Mouse (Mus musculus) midbrain, embryonic 13.5 days (tissue): ENCODE data around the gene Cckbr. TPM values are rescaled to one million over a fixed set of nuclear protein-coding genes. Genes with fewer than 3 reads are reported as not detected.

ENCODE experiments used
- ATAC-seq: fragments of 200-750 bp; cut with Nextera tagmentation; 2 replicates; pipeline ENCODE4 v1.8.0; 2017; ENCODE audit warnings: mild to moderate bottlenecking, moderate TSS enrichment, moderate library complexity
- H3K27ac ChIP-seq: fragments of 300-500 bp; sonication (generic); 2 replicates; pipeline ENCODE4 v1.5.1; 2015; ENCODE audit warnings: inconsistent platforms, mild to moderate bottlenecking, moderate library complexity
- H3K27me3 ChIP-seq: fragments of 300-500 bp; sonication (generic); 2 replicates; pipeline ENCODE4 v1.6.1; 2015; ENCODE audit warnings: mild to moderate bottlenecking, inconsistent platforms
- H3K36me3 ChIP-seq: fragments of 300-500 bp; sonication (generic); 2 replicates; pipeline ENCODE4 v1.6.1; 2015; ENCODE audit warnings: mild to moderate bottlenecking, inconsistent platforms
- H3K4me1 ChIP-seq: fragments of 300-500 bp; sonication (generic); replicated peaks from 2 replicates; pipeline ENCODE4 v1.6.1; 2015; ENCODE audit warnings: inconsistent platforms
- H3K4me2 ChIP-seq: fragments of 300-500 bp; sonication (generic); replicated peaks from 2 replicates; pipeline ENCODE4 v1.6.1; 2015; ENCODE audit warnings: moderate library complexity, mild to moderate bottlenecking, inconsistent platforms
- H3K4me3 ChIP-seq: fragments of 300-500 bp; sonication (generic); replicated peaks from 2 replicates; pipeline ENCODE4 v1.5.1; 2015; ENCODE audit warnings: mild to moderate bottlenecking, inconsistent platforms
- H3K9ac ChIP-seq: fragments of 300-500 bp; sonication (generic); replicated peaks from 2 replicates; pipeline ENCODE4 v1.6.1; 2015; ENCODE audit warnings: mild to moderate bottlenecking, inconsistent platforms
- H3K9me3 ChIP-seq: fragments of 300-500 bp; sonication (generic); 2 replicates; pipeline ENCODE4 v1.6.1; 2016; ENCODE audit warnings: mild to moderate bottlenecking, inconsistent platforms
- WGBS: fragments of 180-500 bp; shearing (Covaris S2); methylation state at CpG from one replicate; pipeline ENCODE4 v1.1.7; 2015; 5-methylcytosine and 5-hydroxymethylcytosine counted together
- polyA plus RNA-seq: library from polyadenylated mRNA; unstranded; fragments of >200 nt; fragmentation: Nextera tagmentation; extraction: Ambion mirVana; gene quantifications from 2 replicates; pipeline ENCODE4 v1.2.1, GENCODE M21; 2015

Gene Cckbr
- polyA plus RNA-seq, 1 experiment from 2014 or later: 0.87 TPM

- H3K9me3 ChIP-seq: no peaks in the 10 kb centered on the region
- no peaks in the 10 kb centered on the region for H3K36me3 ChIP-seq
- no peak for ATAC-seq
- peaks cover 12% of the 10 kb centered on the region; the same call in 1 of the 2 replicates for H3K4me1 ChIP-seq
- no peak overlapping the region for H3K27ac ChIP-seq
- H3K4me3 ChIP-seq: no peak overlapping the region
- no peak overlapping the region for H3K9ac ChIP-seq
- WGBS: 86% methylated on average over 5 of the region's 5 CpGs
- H3K27me3 ChIP-seq: peaks cover 6% of the 10 kb centered on the region; the same call in 1 of the 2 replicates
- H3K4me2 ChIP-seq: no peak overlapping the region
These were observed 84.6 kb downstream of the Cckbr start for GRCm38 (mm10) chr7:105510143-105510542.

DNA sequence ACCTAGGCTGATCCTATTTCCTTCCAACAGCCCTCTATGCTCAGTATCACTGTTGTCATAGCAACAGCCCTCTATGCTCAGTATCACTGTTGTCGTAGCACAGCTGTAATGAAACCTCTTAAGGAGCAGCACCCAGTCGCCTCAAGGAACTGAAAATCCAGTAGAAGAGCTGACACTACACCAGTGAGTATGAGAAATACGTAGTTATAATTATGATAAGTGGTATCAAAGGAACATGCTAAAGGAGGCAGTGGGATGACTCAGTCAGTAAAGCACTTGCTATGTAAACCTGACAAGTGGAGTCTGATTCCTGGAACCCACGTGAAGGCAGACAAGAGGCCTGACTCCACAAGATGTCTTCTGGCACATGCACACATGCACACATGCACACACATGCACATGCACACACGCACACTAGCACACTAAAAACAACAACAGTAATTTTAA is 88.3 kb downstream of the Cckbr start:
- peak; percentile 82 for ATAC-seq
- Histone ChIP-seq H3K27me3 (peaks cover 6% of the 10 kb centered on the region), H3K9ac (no peak overlapping the region), H3K4me3 (no peak overlapping the region), H3K36me3 (no peaks in the 10 kb centered on the region), H3K4me2 (no peak overlapping the region), H3K27ac (0 out of 2 replicates have a peak overlapping the region, but pooled peaks have one; percentile 16), H3K4me1 (peaks cover 21% of the 10 kb centered on the region), H3K9me3 (no peaks in the 10 kb centered on the region)
- WGBS: 52% methylated on average over 5 of the region's 5 CpGs

- 66% methylated on average over 5 of the region's 5 CpGs for WGBS
- peaks cover 21% of the 10 kb centered on the region for H3K4me1 ChIP-seq
- no peaks in the 10 kb centered on the region for H3K9me3 ChIP-seq
- no peak overlapping the region for H3K4me3 ChIP-seq
- no peak overlapping the region for H3K4me2 ChIP-seq
- H3K36me3 ChIP-seq: no peaks in the 10 kb centered on the region
- H3K27ac ChIP-seq: no peak overlapping the region
- ATAC-seq: no peak
- H3K27me3 ChIP-seq: peaks cover 10% of the 10 kb centered on the region
- no peak overlapping the region for H3K9ac ChIP-seq
These were observed 89.0 kb downstream of the Cckbr start for GRCm38 (mm10) chr7:105514561-105514960.

GRCm38 (mm10) chr7:105515178-105515577 is 89.6 kb downstream of the Cckbr start:
- no peak overlapping the region for H3K9ac ChIP-seq
- H3K4me2 ChIP-seq: no peak overlapping the region
- H3K4me3 ChIP-seq: no peak overlapping the region
- peaks cover 10% of the 10 kb centered on the region for H3K27me3 ChIP-seq
- no peak overlapping the region for H3K27ac ChIP-seq
- H3K4me1 ChIP-seq: peaks cover 21% of the 10 kb centered on the region
- no peaks in the 10 kb centered on the region for H3K9me3 ChIP-seq
- ATAC-seq: peak; percentile 46
- H3K36me3 ChIP-seq: no peaks in the 10 kb centered on the region
- 10% methylated on average over 5 of the region's 5 CpGs for WGBS

DNA sequence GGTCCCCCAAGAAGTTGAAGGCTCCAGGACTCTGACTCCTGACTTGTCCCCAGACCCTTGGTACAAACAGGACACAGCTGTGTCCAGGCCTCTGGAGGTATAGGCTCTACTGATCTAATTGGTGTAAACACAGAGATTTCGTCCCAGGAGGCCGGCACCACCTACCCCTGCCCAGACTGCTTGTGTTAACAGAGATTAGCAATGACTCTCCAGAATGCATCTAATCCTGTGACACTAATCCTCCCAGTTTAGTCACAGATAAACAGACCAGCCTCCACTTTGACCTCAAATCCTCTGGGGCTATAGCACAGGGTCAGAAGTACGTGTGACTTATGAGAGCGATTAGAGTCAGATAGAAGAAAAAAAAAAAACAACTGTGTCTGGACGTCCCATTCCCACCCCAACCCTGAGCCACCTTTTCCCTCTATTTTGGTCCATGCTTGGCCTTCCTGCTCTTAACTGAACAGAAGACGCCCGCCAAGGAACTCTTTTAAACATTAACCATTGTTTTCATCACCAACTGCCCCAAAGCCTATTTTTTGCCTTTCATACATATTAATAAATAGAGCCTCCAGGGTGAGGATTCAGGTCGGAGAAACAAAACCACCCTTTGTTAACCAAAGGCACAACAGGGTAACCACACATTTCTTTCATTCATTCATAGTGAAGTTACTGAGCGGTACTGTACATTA is 91.3 kb downstream of the Cckbr start:
- no peak overlapping the region for H3K9ac ChIP-seq
- ATAC-seq: peak; percentile 40
- no peaks in the 10 kb centered on the region for H3K9me3 ChIP-seq
- no peak overlapping the region for H3K27ac ChIP-seq
- H3K36me3 ChIP-seq: no peaks in the 10 kb centered on the region
- peaks cover 21% of the 10 kb centered on the region for H3K4me1 ChIP-seq
- no peak overlapping the region for H3K4me2 ChIP-seq
- no peak overlapping the region for H3K4me3 ChIP-seq
- 17% methylated on average over 9 of the region's 9 CpGs for WGBS
- H3K27me3 ChIP-seq: peaks cover 21% of the 10 kb centered on the region

GRCm38 (mm10) chr7:105519336-105519735 is 93.8 kb downstream of the Cckbr start:
- Histone ChIP-seq H3K36me3 (no peaks in the 10 kb centered on the region), H3K4me3 (no peak overlapping the region), H3K4me1 (peaks cover 13% of the 10 kb centered on the region), H3K9ac (no peak overlapping the region), H3K9me3 (no peaks in the 10 kb centered on the region), H3K4me2 (no peak overlapping the region), H3K27me3 (peaks cover 17% of the 10 kb centered on the region), H3K27ac (no peak overlapping the region)
- 68% methylated on average over 11 of the region's 11 CpGs for WGBS
- no peak for ATAC-seq

DNA sequence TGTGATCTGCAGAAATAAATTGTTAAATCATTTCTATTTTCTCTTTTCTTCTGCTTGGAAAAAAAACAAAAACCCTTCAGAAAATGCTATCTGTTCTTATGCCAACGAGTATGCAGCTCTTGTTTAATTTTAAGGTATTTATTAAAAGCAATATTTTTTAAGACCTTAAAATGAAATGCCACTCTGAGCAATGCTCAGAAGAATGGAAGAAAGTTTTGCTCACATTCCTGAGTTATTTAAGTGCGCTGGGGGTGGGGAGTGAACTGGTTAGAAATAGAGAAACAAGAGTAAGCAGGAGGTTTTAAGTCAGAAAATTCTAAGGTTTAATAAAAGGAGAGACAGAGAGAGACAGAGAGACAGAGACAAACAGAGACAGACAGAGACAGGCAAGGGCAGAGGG is 94.2 kb downstream of the Cckbr start:
- ATAC-seq: no peak
- Histone ChIP-seq H3K4me1 (peaks cover 12% of the 10 kb centered on the region), H3K36me3 (no peaks in the 10 kb centered on the region), H3K27me3 (peaks cover 17% of the 10 kb centered on the region), H3K9ac (no peak overlapping the region), H3K9me3 (no peaks in the 10 kb centered on the region), H3K27ac (no peak overlapping the region), H3K4me2 (no peak overlapping the region), H3K4me3 (no peak overlapping the region)
- 78% methylated on average over 2 of the region's 2 CpGs for WGBS

GRCm38 (mm10) chr7:105520201-105520600 is 94.7 kb downstream of the Cckbr start:
- no peak overlapping the region for H3K27ac ChIP-seq
- H3K4me2 ChIP-seq: no peak overlapping the region
- H3K4me3 ChIP-seq: no peak overlapping the region
- ATAC-seq: no peak
- H3K9ac ChIP-seq: no peak overlapping the region
- H3K27me3 ChIP-seq: peaks cover 17% of the 10 kb centered on the region
- H3K36me3 ChIP-seq: no peaks in the 10 kb centered on the region
- peaks cover 10% of the 10 kb centered on the region for H3K4me1 ChIP-seq
- WGBS: 45% methylated on average over 6 of the region's 6 CpGs
- H3K9me3 ChIP-seq: no peaks in the 10 kb centered on the region

Other genes starting within 250 kb of the Cckbr start
- gene Olfr685, start 239.7 kb upstream of the Cckbr start, polyA plus RNA-seq: not detected in 2 replicates
- gene Olfr686, start 218.2 kb upstream of the Cckbr start, polyA plus RNA-seq: not detected in 2 replicates
- not detected in 2 replicates for gene Olfr688, start 137.6 kb upstream of the Cckbr start, polyA plus RNA-seq
- not detected in 2 replicates for gene Olfr689, start 114.6 kb upstream of the Cckbr start, polyA plus RNA-seq
- gene Olfr690, start 91.6 kb upstream of the Cckbr start, polyA plus RNA-seq: not detected in 2 replicates
- gene Olfr691, start 83.5 kb upstream of the Cckbr start, polyA plus RNA-seq: 0.13 and 0.21 TPM in 2 replicates
- not detected in 2 replicates for gene Olfr692, start 57.5 kb upstream of the Cckbr start, polyA plus RNA-seq
- not detected in 2 replicates for gene Gm5901, start 50.7 kb upstream of the Cckbr start, polyA plus RNA-seq
- 46.3 and 47.8 TPM in 2 replicates for gene Fam160a2, start 25.7 kb upstream of the Cckbr start, polyA plus RNA-seq
- gene Cnga4, start 21.2 kb upstream of the Cckbr start, polyA plus RNA-seq: not detected in 2 replicates
- 18.3 and 22.1 TPM in 2 replicates for gene Cavin3, start 56.6 kb downstream of the Cckbr start, polyA plus RNA-seq
- gene Smpd1, start 128.6 kb downstream of the Cckbr start, polyA plus RNA-seq: 66.3 and 68.9 TPM in 2 replicates
- 234 and 240 TPM in 2 replicates for gene Apbb1, start 155.9 kb downstream of the Cckbr start, polyA plus RNA-seq
- 0.44 TPM in 1 of 2 replicates, not detected in the other for gene Hpx, start 174.4 kb downstream of the Cckbr start, polyA plus RNA-seq
- 65.4 and 74.5 TPM in 2 replicates for gene Trim3, start 207.8 kb downstream of the Cckbr start, polyA plus RNA-seq
- 146 and 151 TPM in 2 replicates for gene Timm10b, start 214.3 kb downstream of the Cckbr start, polyA plus RNA-seq
- gene Arfip2, start 214.7 kb downstream of the Cckbr start, polyA plus RNA-seq: 75.6 and 79.9 TPM in 2 replicates
- gene Gm45799, start 214.8 kb downstream of the Cckbr start, polyA plus RNA-seq: 14.7 and 15.1 TPM in 2 replicates
- gene Dnhd1, start 225.1 kb downstream of the Cckbr start, polyA plus RNA-seq: 1.7 and 2.5 TPM in 2 replicates